Mouse (Mus musculus) large intestine, adult 2 months (tissue): ENCODE results near the gene Dgke. TPM values are rescaled to one million over a fixed set of nuclear protein-coding genes. Genes with fewer than 3 reads are reported as not detected.
A peak's percentile ranks its signal among the peaks of the same experiment; 100 is the strongest.
"Not testable (repeated sequence)": the region's sequence is repeated elsewhere in the genome, so short reads cannot be mapped to it uniquely, and the experiment has no call there.

Source experiments
- DNase-seq: peaks from one replicate; pipeline ENCODE4 v3.0.0-alpha.2; 2012; ENCODE audit warnings: low read depth, low spot score
- WGBS: fragments of 180-500 bp; shearing (Covaris S2); methylation state at CpG from one replicate; pipeline ENCODE4 v1.1.7; 2018; 5-methylcytosine and 5-hydroxymethylcytosine counted together
- polyA plus RNA-seq: library from polyadenylated mRNA; depleted of rRNA; stranded (reverse); fragments of >200 nt; gene quantifications from 2 replicates; pipeline ENCODE4 v1.2.3, GENCODE M21; 2012

Gene Dgke
- polyA plus RNA-seq, 1 experiment, result 1.1 TPM

DNA sequence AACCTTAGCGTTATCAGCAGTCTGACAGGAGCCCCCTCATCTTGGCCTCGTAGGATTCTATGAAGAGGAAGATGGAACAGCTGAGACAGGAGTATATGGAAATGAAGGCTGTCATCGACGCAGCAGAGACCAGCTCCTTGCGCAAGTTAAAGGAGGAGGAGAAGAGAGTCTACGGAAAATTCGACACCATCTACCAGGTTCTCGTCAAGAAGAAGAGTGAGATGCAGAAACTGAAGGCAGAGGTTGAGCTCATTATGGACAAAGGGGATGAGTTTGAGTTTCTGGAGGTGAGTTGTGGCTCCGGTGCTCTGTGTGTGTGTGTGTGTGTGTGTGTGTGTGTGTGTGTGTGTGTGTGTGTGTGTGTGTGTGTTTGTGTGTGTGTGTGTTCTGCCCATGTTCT is 57.6 kb downstream of the Dgke start:
- WGBS, result 84% methylated on average over 9 of the region's 9 CpGs
- DNase-seq, result no peak

GRCm38 (mm10) chr11:89007582-89007981 is 59.1 kb downstream of the Dgke start:
- 61% methylated on average over 3 of the region's 3 CpGs for WGBS
- DNase-seq, result no peak

- DNase-seq, result no peak
Observed at GRCm38 (mm10) chr11:89006404-89006803, 60.2 kb downstream of the Dgke start.

DNA sequence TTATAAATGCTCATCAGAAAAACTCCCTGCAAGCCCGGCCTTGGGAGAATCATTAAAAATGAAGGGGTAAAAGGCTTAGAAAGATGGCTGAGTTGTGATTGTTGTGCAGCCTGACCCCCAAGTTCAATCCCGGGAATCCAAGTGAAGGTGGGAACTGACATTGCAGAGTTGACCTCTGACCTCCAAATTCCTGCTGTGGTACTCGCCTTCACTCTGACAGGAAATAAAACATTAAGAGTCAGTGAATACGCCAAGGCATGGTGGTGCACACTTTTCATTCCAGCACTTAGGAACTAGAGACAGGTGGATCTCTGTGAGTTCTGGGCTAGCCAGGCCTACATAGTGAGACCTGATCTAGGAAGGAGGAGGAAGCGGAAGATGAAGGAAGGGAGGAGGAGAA is 61.2 kb downstream of the Dgke start:
- DNase-seq, result no peak
- 71% methylated on average over 5 of the region's 5 CpGs for WGBS

GRCm38 (mm10) chr11:89003726-89004125 is 62.9 kb downstream of the Dgke start:
- no peak for DNase-seq
- 64% methylated on average over 4 of the region's 4 CpGs for WGBS

- 38% methylated on average over 6 of the region's 6 CpGs for WGBS
- DNase-seq, result no peak
Observed at GRCm38 (mm10) chr11:89003078-89003477, 63.6 kb downstream of the Dgke start.

- DNase-seq, result no peak
- WGBS, result 53% methylated on average over 5 of the region's 5 CpGs
Observed at GRCm38 (mm10) chr11:89002621-89003020, 64.0 kb downstream of the Dgke start.

DNA sequence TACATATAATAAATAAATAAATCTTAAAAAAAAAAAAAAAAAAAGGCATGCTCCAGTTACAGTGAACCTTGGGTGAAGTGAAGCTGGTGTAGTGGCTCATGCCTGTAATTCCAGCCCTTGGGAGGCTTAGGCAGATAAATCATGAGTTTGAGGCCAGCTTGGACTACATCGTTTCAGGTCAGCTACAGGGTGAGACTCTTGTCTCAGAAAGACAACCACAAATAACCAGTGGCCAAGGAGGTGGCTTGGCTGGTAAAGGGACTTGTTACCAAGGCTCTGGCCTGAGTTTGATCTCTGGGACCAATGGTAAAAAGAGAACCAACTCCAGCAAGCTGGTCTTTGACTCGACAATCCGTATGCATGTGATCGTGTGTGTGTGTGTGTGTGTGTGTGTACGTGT is 64.6 kb downstream of the Dgke start:
- WGBS, result 66% methylated on average over 5 of the region's 5 CpGs
- no peak for DNase-seq

DNA sequence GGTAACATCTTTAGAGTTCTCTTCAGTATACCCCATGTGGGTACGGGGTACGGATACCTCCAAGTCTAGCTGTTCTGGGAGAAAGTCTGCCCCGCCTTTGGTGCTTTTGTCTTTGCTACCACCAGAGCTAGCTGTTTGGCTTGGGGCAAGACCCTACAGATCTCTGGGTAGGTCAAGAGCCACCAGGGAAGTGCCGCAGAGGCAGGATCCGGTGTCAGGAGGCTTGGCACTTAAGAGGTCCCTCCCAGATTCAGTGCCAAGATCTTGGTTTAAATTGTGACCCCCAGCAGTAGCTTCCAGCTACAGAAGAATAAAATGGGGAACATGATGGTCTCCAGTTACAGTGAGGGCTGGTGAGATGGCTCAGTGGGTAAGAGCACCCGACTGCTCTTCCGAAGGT is 65.1 kb downstream of the Dgke start:
- no peak for DNase-seq
- WGBS, result 87% methylated on average over 7 of the region's 7 CpGs

DNA sequence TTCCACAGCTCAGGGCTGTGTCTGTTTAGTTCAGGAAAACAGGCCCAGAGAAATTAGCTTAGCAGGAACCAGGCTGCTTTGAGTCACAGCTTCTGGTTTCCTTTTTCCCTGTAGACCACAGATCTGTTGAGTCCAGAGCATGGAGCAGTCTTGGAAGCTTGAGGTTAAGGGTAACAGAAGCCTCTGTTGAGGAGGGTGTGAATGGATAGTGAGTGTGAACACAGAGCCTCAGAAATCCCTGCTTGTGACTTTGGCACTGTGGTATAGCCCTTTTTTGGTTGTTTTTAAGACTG is 66.2 kb downstream of the Dgke start:
- no peak for DNase-seq

- WGBS, result 5% methylated on average over 33 of the region's 33 CpGs
- DNase-seq, result no peak
Observed at GRCm38 (mm10) chr11:88999723-89000526, 66.7 kb downstream of the Dgke start.

DNA sequence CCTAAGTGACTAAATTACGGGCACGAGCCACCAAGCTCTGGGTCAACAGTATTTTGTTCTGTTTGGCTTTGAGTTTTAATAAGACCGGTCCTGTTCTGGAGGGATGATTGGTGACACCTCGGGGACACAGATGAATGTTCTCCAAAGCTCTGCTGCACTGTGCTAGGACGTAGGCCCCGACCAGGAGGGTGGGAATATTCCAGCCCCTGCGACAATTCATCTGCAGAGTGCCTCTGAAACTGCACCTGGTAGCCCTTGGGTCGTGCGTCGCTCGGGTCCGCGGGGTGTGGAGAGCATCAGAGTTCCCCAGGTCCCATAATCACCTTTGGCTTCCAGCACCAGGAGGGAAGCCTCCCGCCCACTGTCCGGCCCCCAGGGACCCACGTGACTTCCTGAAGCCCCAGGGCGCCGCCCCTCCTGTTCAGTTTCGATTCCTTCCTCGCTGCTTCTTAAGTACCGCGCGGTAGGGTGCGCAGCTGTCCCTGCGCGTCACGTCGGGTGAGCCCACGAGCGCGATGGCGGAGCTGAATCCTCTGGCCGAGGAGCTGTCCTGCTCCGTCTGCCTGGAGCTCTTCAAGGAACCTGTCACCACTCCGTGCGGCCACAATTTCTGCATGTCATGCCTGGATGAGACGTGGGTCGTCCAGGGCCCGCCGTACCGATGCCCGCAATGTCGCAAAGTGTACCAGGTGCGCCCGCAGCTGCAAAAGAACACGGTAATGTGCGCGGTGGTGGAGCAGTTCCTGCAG is 67.5 kb downstream of the Dgke start, which contains the start of gene Trim25:
Trim25 (plus strand) TSS at position 403 of the 749 bp plus-strand sequence.
- DNase-seq, result peak; percentile 95
- WGBS, result under 1% methylated on average over 48 of the region's 48 CpGs

DNA sequence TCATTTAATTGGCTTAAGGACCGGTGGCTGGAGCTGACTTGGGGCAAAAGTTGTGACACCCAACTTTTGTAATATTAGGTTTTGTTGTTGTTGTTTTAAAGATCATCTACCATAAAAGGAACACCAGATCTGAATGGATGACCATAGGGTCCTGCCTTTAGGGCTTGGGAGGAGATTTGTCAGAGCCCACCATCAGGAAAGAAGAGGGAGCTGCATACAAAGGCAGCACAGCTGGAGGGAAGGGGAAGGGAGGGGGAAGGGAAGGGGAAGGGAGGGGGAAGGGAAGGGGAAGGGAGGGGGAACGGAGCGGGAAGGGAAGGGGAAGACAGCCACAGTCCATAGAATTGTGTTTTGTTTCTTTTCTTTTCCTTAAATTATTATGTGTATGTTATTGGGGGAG is 68.2 kb downstream of the Dgke start:
- WGBS, result 45% methylated on average over 3 of the region's 3 CpGs
- no peak for DNase-seq

DNA sequence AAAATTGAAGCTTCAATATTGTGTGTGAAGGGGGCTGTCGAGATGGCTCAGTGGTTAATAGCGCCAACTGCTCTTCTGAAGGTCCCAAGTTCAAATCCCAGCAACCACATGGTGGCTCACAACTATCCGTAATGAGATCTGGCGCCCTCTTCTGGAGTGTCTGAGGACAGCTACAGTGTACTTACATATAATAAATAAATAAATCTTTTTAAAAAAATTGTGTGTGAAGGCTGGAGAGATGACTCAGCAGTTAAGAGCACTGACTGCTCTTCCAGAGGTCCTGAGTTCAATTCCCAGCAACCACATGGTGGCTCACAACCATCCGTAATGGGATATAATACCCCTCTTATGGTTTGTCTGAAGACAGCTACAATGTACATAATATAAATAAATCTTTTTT is 69.3 kb downstream of the Dgke start:
- not testable (repeated sequence) for DNase-seq
- 79% methylated on average over 5 of the region's 5 CpGs for WGBS

- WGBS, result 25% methylated on average over 7 of the region's 7 CpGs
- peak; percentile 95 for DNase-seq
Observed at GRCm38 (mm10) chr11:88996427-88996826, 70.2 kb downstream of the Dgke start.

DNA sequence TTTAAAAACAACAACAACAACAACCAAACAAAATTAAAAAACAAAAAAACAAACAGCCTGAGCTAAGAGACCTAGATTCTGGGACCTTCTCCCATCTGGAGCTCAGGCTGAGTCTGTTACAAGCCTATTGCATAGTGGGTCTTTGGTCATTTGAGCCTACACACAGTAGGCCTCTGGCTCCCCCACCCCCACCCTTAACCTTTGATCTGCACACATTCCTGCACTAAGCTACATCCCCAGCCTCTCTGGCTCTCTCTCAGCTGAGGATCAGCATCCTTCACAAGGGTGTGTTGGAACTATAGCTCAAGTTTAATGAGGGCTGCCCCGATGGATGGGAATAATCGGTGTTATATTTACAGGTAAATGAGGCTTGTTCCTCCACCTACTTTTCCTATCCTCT is 71.0 kb downstream of the Dgke start:
- 42% methylated on average over 2 of the region's 2 CpGs for WGBS
- no peak for DNase-seq

- 85% methylated on average over 7 of the region's 7 CpGs for WGBS
- DNase-seq, result no peak
Observed at GRCm38 (mm10) chr11:88994492-88994891, 72.2 kb downstream of the Dgke start.

- WGBS, result 19% methylated on average over 5 of the region's 5 CpGs
Observed at GRCm38 (mm10) chr11:88993625-88994024, 73.0 kb downstream of the Dgke start.

DNA sequence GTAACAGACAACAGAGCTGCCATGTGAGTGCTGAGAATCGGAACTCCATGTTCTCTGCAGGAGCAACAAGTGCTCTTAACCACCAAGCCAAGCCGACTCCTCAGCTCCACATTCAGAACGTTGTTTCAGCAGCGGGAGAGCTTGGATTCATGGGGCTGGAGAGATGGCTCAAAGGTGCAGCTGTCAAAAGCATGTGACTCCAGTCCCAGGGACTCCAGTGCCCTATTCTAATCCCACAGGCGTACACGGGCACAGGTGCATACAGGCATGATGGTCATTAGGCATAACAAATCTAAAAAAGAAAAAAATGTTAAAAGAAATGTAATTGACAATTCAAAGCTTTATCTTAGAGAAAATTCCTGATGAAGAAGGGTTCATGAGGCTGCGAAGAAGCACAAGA is 73.5 kb downstream of the Dgke start:
- 51% methylated on average over 7 of the region's 7 CpGs for WGBS
- DNase-seq, result no peak

More at GRCm38 (mm10) chr11:88993625-88994024, 73.0 kb downstream of the Dgke start:
- no peak for DNase-seq

DNA sequence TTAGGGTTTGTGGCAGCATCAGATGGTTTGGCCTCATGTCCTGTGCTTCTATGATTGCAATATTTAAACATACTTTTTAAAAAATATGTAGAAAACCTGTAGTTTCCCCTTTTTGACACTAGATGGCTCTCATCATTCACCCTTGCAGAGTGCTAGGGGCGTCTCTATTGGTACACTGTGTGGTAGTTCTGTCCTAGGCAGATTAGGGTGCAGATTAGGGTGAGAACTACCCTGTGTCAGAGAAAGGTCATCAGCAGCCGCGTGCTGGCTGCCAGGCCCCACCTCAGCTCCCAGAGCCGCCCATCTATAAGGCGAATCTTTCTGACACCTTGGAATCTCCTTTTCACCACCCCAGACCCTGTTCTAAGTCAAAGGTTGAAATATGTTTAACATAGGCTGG is 77.1 kb downstream of the Dgke start:
- no peak for DNase-seq
- WGBS, result 56% methylated on average over 5 of the region's 5 CpGs

DNA sequence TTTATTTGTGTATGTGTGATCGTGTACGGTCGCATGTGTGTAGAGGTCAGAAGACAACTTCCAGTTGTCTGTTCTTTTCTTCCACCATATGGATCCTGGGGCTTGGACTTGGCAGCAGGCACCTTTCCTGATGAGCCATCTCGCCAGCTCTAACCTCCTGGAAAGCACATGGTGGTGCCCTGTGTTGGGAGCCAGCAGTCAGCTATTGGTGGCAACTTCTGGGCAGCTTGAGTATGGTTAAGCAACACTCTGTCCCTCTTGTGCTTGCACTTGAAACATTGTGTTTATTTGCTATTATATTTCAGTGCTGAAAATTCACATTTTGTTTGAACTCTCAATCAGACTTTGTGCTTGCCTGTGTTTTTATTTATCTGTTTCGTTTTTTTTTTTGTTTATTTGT is 77.7 kb downstream of the Dgke start:
- WGBS, result 76% methylated on average over 5 of the region's 5 CpGs
- no peak for DNase-seq
